Mouse (Mus musculus) hindbrain, embryonic 16.5 days (tissue): ENCODE results near the gene Gabrp. TPM values are rescaled to one million over a fixed set of nuclear protein-coding genes. Genes with fewer than 3 reads are reported as not detected.
A peak's percentile ranks its signal among the peaks of the same experiment; 100 is the strongest.

Experiments
- ATAC-seq: fragments of 200-750 bp; cut with Nextera tagmentation; 2 replicates; pipeline ENCODE4 v1.8.0; 2017; ENCODE audit warnings: moderate TSS enrichment, moderate library complexity
- H3K27ac ChIP-seq: fragments of 300-500 bp; sonication (generic); 2 replicates; pipeline ENCODE4 v1.5.1; 2014; ENCODE audit warnings: low read depth, mild to moderate bottlenecking, control low read depth, low read length, moderate library complexity
- H3K27me3 ChIP-seq: fragments of 300-500 bp; sonication (generic); replicated peaks from 2 replicates; pipeline ENCODE4 v1.6.1; 2014; ENCODE audit warnings: low read length; ENCODE audit not compliant: control insufficient read depth, insufficient read depth
- H3K36me3 ChIP-seq: fragments of 300-500 bp; sonication (generic); 2 replicates; pipeline ENCODE4 v1.6.1; 2014; ENCODE audit warnings: mild to moderate bottlenecking, low read length, moderate library complexity, mixed read lengths; ENCODE audit not compliant: control insufficient read depth, insufficient read depth
- H3K4me1 ChIP-seq: fragments of 300-500 bp; sonication (generic); 2 replicates; pipeline ENCODE4 v1.6.1; 2014; ENCODE audit warnings: low read depth, low read length; ENCODE audit not compliant: control insufficient read depth, insufficient read depth
- H3K4me2 ChIP-seq: fragments of 300-500 bp; sonication (generic); 2 replicates; pipeline ENCODE4 v1.6.1; 2014; ENCODE audit warnings: mild to moderate bottlenecking, low read length, control low read depth, moderate library complexity
- H3K4me3 ChIP-seq: fragments of 300-500 bp; sonication (generic); 2 replicates; pipeline ENCODE4 v1.5.1; 2014; ENCODE audit warnings: mild to moderate bottlenecking, low read length, control low read depth, moderate library complexity
- H3K9ac ChIP-seq: fragments of 300-500 bp; sonication (generic); 2 replicates; pipeline ENCODE4 v1.6.1; 2014; ENCODE audit warnings: low read depth, mild to moderate bottlenecking, control low read depth, low read length, moderate library complexity
- H3K9me3 ChIP-seq: fragments of 300-500 bp; sonication (generic); 2 replicates; pipeline ENCODE4 v1.6.1; 2014; ENCODE audit warnings: mild to moderate bottlenecking, low read length, moderate library complexity; ENCODE audit not compliant: control insufficient read depth
- WGBS: fragments of 180-500 bp; shearing (Covaris S2); extraction: QIAGEN DNeasy Blood & Tissue Kit; methylation state at CpG from one replicate; pipeline ENCODE4 v1.1.7; 2014; 5-methylcytosine and 5-hydroxymethylcytosine counted together
- polyA plus RNA-seq: library from polyadenylated mRNA; unstranded; fragments of >200 nt; fragmentation: Nextera tagmentation; extraction: Ambion mirVana; gene quantifications from 2 replicates; pipeline ENCODE4 v1.2.1, GENCODE M21; 2015

The Gabrp gene
- not detected in 2 replicates for polyA plus RNA-seq

DNA sequence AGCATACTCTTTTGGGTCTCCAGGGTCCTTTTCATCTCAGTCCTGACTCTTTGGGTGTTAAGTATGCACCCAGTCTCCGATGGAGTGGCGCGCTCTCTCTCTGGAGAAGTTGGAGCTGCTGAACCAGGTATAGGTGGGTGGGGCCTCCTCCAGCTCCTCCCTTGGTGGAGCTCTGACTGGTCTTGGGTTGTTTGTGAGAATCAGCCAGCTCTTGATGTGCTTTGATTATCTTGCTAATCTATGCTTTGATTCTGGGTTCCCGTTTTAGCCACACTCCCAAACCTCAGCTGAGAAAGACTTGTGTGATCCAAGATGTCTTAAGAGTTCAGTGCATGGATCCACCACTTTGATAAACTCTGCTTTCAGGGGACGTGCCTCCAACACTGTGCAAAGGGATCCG is at the start of gene Gabrp:
TSS of gene Gabrp (minus strand) at position 101 of the 400 bp plus-strand sequence.
- 57% methylated on average over 6 of the region's 6 CpGs for WGBS

DNA sequence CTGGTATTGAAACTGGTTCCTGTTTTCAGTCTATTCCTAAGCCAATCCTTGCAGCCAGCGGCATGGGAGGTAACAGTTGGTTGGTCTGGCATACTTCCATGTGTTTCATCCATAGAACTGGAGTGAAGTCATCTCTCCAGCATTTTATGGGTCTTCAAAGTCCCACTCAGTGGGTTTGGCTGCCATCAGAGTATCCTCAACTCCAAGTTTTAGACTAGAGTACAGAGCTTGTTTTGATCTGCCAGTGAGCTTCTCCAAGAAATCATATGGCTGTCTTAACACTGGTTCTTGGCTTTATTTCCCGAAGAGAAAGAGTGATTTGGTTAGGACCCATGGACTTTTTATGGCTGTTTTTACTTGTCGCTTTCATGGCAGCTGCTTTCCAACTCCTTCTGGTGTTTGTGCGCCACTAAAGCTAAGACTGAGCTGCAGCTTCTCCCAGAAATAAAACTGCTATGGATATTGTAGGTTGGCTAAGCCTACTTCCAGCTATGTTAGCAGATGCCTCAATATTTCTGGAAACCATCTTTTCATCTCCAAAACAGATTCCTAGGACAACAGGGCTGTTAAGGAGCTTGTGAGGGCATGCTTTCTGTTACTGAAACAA is 48.5 kb upstream of the Gabrp start:
- no peak overlapping the region for H3K27ac ChIP-seq
- no peak for ATAC-seq
- no peak overlapping the region for H3K4me2 ChIP-seq
- H3K9me3 ChIP-seq = no peaks in the 10 kb centered on the region
- no peak overlapping the region for H3K4me3 ChIP-seq
- no peaks in the 10 kb centered on the region for H3K36me3 ChIP-seq
- H3K27me3 ChIP-seq = no peaks in the 10 kb centered on the region
- H3K4me1 ChIP-seq = no peaks in the 10 kb centered on the region
- H3K9ac ChIP-seq = no peak overlapping the region
- WGBS = 88% methylated on average over 4 of the region's 4 CpGs

More for the DNA sequence above, at the start of gene Gabrp:
- H3K4me1 ChIP-seq = no peaks in the 10 kb centered on the region
- H3K27ac ChIP-seq = no peak within 1 kb of the TSS
- ATAC-seq = no peak
- H3K36me3 ChIP-seq = no peaks in the 10 kb centered on the region
- H3K27me3 ChIP-seq = no peaks in the 10 kb centered on the region
- H3K4me2 ChIP-seq = no peak within 1 kb of the TSS
- H3K9ac ChIP-seq = no peak within 1 kb of the TSS
- H3K4me3 ChIP-seq = no peak within 1 kb of the TSS
- H3K9me3 ChIP-seq = no peaks in the 10 kb centered on the region

DNA sequence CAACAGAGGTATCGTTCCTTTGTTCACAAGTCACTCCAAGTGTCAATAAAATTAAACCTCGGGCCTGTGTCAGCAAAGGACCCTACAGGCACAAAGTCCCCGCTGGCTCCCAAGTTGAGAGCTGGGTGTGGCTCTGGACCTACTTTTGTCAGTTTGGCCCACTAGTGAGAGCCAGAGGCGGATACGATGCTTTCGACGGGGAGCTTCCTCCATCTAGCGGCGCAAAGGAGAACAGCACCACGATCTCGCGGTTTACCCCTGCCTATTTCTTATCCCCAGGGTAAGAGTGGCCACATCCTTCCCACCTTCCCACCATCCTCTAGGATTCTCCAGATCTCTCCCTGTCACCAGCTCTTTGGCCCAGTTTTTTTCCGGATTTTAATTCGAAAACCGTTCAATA is 35.5 kb upstream of the Gabrp start:
- H3K4me2 ChIP-seq = no peak overlapping the region
- no peaks in the 10 kb centered on the region for H3K36me3 ChIP-seq
- H3K9ac ChIP-seq = no peak overlapping the region
- H3K27ac ChIP-seq = no peak overlapping the region
- H3K4me1 ChIP-seq = no peaks in the 10 kb centered on the region
- H3K4me3 ChIP-seq = no peak overlapping the region
- peak; percentile 80 for ATAC-seq
- WGBS = 7% methylated on average over 15 of the region's 15 CpGs
- no peaks in the 10 kb centered on the region for H3K27me3 ChIP-seq
- H3K9me3 ChIP-seq = no peaks in the 10 kb centered on the region

DNA sequence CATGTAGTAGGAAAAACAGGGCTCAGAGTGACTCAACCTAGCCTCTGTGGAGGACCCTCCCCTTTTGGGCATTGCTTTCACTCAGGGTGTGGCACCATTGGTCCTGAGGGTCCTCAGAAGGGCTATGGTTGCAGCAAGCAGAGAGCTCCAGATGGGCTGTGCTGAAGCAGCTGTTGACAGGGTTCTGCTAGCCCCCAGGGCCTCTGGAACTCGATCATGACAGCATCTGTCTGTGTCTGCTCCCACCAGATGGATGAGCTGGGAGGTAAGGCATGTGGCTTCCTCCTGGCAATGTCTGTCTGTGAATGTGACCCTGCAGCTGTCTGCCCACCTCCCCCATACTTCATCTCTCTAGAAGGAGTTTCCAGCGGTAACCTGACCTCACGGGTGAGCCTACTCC is 29.0 kb upstream of the Gabrp start:
- ATAC-seq = no peak
- Histone ChIP-seq H3K36me3 (no peaks in the 10 kb centered on the region), H3K27me3 (no peaks in the 10 kb centered on the region), H3K9me3 (no peaks in the 10 kb centered on the region), H3K4me2 (no peak overlapping the region), H3K27ac (no peak overlapping the region), H3K9ac (no peak overlapping the region), H3K4me3 (no peak overlapping the region), H3K4me1 (no peaks in the 10 kb centered on the region)
- WGBS = 54% methylated on average over 3 of the region's 3 CpGs

DNA sequence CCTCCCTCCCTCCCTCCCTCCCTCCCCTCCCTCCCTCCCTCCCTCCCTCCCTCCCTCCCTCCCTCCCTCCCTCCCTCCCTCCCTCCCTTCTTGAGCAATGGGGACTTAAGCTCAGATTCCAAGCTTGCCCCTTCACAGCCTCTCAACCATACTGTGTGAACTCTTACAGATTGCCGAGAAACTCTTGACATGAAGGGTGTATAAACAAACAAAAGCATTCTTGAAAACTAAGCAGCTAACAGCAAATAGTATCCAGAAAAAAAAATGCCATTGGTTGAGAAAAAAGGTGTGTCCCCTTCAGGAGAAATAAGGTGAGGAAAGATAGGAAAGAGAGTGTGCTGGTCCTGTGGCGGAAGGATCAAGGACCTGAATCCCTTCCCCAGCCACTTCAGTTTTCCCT is 24.4 kb upstream of the Gabrp start:
- H3K4me1 ChIP-seq = no peaks in the 10 kb centered on the region
- H3K9ac ChIP-seq = no peak overlapping the region
- 72% methylated on average over 2 of the region's 2 CpGs for WGBS

DNA sequence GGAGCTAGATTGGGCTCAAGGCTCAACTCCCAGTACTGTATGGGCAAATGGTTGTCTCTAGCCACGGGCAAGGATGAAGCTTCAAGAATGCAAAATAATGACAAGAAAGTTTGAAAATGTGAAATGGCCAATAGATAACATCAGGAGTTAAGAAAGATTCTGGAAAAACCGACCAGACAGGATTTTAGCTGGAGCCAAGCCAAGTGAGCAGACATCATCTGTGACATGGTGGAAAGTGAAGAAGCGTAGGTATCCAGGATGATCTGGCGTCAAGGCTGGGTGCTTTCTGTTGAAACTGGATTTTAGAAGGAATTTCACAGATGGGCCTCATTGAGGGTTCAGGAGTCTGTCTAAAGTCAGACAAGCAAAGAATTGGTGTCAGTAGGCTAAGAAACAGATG is 20.2 kb upstream of the Gabrp start, which contains the start of gene D130052B06Rik:
TSS of gene D130052B06Rik (plus strand) at position 317 of the 400 bp plus-strand sequence.
- Histone ChIP-seq H3K9me3 (no peaks in the 10 kb centered on the region), H3K4me3 (no peak within 1 kb of the TSS), H3K36me3 (no peaks in the 10 kb centered on the region), H3K27ac (no peak within 1 kb of the TSS), H3K27me3 (no peaks in the 10 kb centered on the region), H3K4me1 (no peaks in the 10 kb centered on the region), H3K9ac (no peak within 1 kb of the TSS), H3K4me2 (no peak within 1 kb of the TSS)
- 82% methylated on average over 4 of the region's 4 CpGs for WGBS
- no peak for ATAC-seq

More for the DNA sequence above, 24.4 kb upstream of the Gabrp start:
- Histone ChIP-seq H3K27ac (no peak overlapping the region), H3K4me3 (no peak overlapping the region), H3K27me3 (no peaks in the 10 kb centered on the region), H3K36me3 (no peaks in the 10 kb centered on the region), H3K4me2 (no peak overlapping the region), H3K9me3 (no peaks in the 10 kb centered on the region)
- ATAC-seq = no peak

DNA sequence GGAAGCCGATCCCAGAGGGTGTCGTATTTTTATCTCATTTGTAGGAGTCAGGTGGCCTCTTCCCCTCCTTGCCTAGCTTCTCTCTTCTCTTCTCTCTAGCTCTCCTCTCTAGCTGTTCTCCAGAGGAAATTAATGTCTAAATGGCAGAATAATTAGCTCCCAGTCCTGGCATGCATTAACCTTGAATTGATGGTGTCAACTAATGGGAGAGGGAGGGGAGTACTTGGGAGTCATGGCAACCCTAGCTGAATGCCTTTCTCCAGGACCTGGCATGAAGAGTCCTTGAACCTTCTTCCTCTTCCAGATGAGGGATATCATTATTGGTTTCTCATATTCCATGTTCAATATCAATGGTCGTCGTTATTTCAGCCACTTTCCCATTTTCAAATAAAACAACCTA is 17.9 kb upstream of the Gabrp start:
- no peak overlapping the region for H3K27ac ChIP-seq
- no peaks in the 10 kb centered on the region for H3K36me3 ChIP-seq
- no peaks in the 10 kb centered on the region for H3K9me3 ChIP-seq
- 80% methylated on average over 4 of the region's 4 CpGs for WGBS
- no peaks in the 10 kb centered on the region for H3K27me3 ChIP-seq
- H3K4me3 ChIP-seq = no peak overlapping the region
- no peak overlapping the region for H3K9ac ChIP-seq
- no peak for ATAC-seq
- no peaks in the 10 kb centered on the region for H3K4me1 ChIP-seq
- no peak overlapping the region for H3K4me2 ChIP-seq

DNA sequence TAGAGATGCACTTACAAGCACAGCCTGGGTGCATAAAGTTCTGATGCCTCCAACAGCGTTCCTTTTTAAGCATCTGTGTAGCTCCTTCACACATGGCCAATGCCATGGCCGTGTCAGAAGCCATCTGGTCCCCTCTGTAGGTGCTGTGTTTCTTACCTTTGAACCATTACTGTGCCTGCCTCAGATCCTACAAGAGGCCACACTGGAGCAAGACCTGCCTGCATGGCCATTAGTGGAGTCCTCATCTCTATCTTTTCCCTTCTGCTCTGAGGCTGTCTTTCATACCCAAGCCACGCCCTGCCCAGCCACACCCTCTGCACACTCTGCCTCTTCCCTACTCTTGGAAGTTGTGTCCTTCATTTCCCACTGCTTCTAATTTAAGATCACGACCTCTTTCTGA is 14.1 kb upstream of the Gabrp start:
- 83% methylated on average over 4 of the region's 4 CpGs for WGBS
- Histone ChIP-seq H3K4me3 (no peak overlapping the region), H3K4me2 (no peak overlapping the region)

DNA sequence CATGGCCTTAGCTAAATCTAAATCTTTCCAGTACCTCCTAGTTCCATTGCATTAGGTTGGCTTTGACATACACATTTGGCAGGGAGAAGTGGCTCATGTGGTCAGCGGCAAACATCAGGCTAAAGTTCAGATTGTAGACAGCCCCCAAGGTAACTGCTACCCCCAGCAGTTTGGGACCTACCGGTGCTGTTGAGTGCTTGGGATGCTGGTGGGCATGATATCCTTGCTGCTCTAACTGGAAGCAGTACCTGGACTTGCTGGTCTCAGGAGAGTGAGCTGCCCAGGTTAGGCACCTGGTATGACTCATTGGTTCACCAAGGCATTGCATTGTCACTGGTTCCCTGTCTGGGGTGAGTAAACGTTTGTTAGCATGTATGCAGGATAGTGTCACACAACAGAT is 12.0 kb upstream of the Gabrp start:
- no peak overlapping the region for H3K27ac ChIP-seq
- H3K9me3 ChIP-seq = no peaks in the 10 kb centered on the region
- no peak overlapping the region for H3K4me2 ChIP-seq
- ATAC-seq = no peak
- no peaks in the 10 kb centered on the region for H3K36me3 ChIP-seq
- H3K9ac ChIP-seq = no peak overlapping the region
- H3K4me3 ChIP-seq = no peak overlapping the region
- no peaks in the 10 kb centered on the region for H3K4me1 ChIP-seq
- 84% methylated on average over 3 of the region's 3 CpGs for WGBS
- no peaks in the 10 kb centered on the region for H3K27me3 ChIP-seq

More for the DNA sequence above, 14.1 kb upstream of the Gabrp start:
- Histone ChIP-seq H3K9me3 (no peaks in the 10 kb centered on the region), H3K27ac (no peak overlapping the region), H3K36me3 (no peaks in the 10 kb centered on the region), H3K27me3 (no peaks in the 10 kb centered on the region), H3K9ac (no peak overlapping the region), H3K4me1 (no peaks in the 10 kb centered on the region)
- ATAC-seq = no peak
